Mouse (Mus musculus): ENCODE results near the gene Fzr1. TPM values are rescaled to one million over a fixed set of nuclear protein-coding genes. Genes with fewer than 3 reads are reported as not detected.

Gene Fzr1
- total RNA-seq, 2 experiments from 2014 or later: 70.1 to 72.0 TPM

DNA sequence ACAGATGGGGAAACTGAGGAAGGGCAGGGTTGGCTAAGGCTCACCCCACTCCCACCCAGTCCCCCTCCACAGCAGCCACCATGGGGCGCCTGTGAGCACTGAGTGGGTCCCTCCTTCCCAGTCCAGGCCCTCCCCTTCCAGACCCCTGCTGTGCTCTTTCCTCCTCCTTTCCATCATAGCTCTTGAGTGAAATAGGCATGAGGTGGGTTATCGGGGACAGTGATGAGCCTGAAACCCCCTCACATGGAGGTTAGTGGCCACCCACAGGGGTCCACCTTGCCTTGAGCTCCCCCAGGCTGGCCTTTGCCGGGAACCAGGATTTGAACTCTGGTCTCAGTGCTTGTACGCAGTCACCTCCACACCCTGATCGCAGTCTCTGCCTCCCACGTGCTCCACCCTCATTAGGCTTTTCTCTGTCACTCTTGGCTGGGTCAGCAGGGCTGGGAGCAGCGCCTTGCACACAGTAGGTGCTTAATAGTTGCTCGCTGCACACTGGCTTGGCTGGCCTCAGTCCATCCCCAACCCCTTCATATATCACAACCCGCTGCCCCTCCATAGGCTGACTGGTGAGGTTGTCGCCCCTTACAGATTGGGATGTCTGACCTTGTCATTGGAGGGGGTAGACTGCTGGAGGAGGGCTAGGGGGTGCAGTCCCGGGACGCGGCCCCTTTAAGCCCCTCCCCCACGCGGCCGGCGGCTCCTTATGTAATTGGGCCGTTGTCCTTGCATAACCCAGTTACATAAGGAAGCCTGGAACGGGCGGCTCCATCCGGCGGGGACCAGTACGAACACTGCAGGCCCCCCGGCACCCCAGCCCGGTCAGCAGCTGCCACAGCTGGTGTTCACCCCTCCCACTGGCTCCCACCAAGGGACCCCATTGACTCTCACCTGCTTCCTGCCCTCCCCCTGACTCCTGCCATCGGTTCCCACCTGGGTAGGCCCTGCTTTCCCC lies 35.3 kb upstream of the Fzr1 start:
- Histone ChIP-seq H3K27ac (peak overlapping the region; percentile 96), H3K4me3 (peak overlapping the region; percentile 38; the same call in 1 of the 2 replicates)
- TF ChIP-seq CTCF (conservative IDR thresholded peaks at IDR 0.05): peak; percentile 34
- peak; percentile 76 to 82 for DNase-seq (ENCODE audit: low spot score in 2 of 2)

DNA sequence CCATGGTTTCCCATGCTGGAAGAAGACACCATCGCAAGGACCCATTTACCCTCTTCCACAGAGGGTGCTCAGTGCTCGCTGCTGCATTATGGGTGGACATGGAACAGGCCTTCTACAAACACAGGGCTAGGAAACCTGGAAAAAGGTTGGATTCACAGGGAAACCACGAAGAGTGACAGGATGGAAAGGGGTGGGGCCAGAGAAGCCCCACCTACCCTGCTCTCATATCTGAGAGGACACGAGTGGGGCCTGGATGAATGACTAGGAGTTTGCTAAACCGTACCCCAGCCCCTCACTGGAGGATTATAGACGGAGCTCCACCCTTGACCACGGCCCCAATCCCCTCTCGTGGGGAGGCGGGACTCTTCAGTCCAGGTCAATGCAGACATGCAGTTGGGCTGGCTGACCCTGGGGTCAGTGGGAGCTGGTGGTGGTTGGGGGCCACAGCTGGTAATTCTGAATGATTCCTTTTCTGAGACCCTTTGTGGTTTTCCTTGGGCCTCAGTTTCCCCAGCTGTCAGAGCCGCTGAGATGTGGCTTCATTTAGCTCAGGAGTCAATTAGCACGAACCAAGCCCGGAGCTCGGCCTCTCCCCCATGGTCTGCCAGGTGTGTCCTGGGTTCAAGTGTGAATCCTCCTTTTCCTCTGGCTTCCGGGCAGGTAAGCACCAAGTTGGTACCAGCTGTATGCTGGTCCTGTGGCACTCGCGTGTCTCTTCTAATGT lies 34.4 kb upstream of the Fzr1 start:
- H3K4me3 ChIP-seq: no peak overlapping the region
- no peak for TF ChIP-seq CTCF (conservative IDR thresholded peaks at IDR 0.05)

GRCm38 (mm10) chr10:81411471-81412400 lies 33.4 kb upstream of the Fzr1 start:
- TF ChIP-seq CTCF (conservative IDR thresholded peaks at IDR 0.05): no peak
- DNase-seq (ENCODE audit: low spot score in 2 of 2): peak; percentile 49 to 68
- Histone ChIP-seq H3K4me3 (no peak overlapping the region; the same call in 1 of the 2 replicates), H3K27ac (peak overlapping the region; percentile 96)

More for the DNA sequence above, 34.4 kb upstream of the Fzr1 start:
- peak overlapping the region; percentile 96 for H3K27ac ChIP-seq
- DNase-seq (ENCODE audit: low spot score in 2 of 2): no peak

DNA sequence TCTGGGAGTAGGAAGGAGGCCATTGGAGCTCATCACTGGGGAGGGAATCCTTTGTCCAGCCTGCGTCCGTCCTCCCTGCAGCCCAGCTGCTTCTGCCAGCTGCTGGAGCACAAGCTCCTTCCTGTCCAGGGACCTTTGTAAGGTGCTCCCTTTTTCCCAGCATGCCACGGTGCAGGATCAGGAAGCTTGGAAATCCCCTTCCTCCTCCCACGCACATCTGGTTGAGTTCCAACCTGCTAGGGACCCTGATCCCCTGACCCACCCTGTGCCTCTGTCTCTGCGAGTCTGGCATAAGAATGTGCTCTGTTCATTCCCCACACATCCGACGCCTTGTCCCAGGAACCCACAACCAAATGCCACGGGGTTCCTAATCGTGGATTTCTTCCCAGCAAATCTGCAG lies 32.7 kb upstream of the Fzr1 start:
- no peak for DNase-seq (ENCODE audit: low spot score in 2 of 2)
- H3K27ac ChIP-seq: peak overlapping the region; percentile 96

DNA sequence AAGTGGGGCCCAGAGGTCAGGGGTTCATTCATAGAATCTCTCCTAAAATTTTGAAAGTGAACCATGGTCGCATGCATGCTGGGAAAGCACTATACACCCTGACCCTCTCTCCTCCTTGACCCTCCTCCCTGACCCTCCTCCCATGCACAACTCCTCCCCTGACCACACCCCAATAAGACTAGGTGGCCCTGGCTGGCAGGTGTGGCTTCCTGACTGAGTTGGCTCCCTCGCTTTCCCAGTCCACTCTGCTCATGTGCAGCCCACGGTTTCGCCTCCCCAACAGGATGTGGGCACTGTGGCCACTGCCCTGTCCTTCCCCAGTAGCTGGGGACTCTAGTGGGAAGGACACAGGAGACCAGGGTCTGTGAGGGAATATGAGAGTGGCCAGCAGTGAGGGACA lies 32.0 kb upstream of the Fzr1 start:
- TF ChIP-seq CTCF (conservative IDR thresholded peaks at IDR 0.05): no peak
- Histone ChIP-seq H3K27ac (peak overlapping the region; percentile 96), H3K4me3 (no peak overlapping the region)
- DNase-seq (ENCODE audit: low spot score in 2 of 2): no peak

More for the DNA sequence above, 32.7 kb upstream of the Fzr1 start:
- no peak overlapping the region for H3K4me3 ChIP-seq
- no peak for TF ChIP-seq CTCF (conservative IDR thresholded peaks at IDR 0.05)

GRCm38 (mm10) chr10:81409330-81409729 lies 31.0 kb upstream of the Fzr1 start:
- Histone ChIP-seq H3K27ac (peak overlapping the region; percentile 96), H3K4me3 (no peak overlapping the region)
- no peak for DNase-seq (ENCODE audit: low spot score in 2 of 2)
- TF ChIP-seq CTCF (conservative IDR thresholded peaks at IDR 0.05): no peak

- peak; percentile 93 for TF ChIP-seq CTCF (conservative IDR thresholded peaks at IDR 0.05)
- H3K27ac ChIP-seq: peak overlapping the region; percentile 96
- DNase-seq (ENCODE audit: low spot score in 2 of 2): peak in 1 of 2 experiments; percentile 74
- H3K4me3 ChIP-seq: no peak overlapping the region
Observed at GRCm38 (mm10) chr10:81408871-81409291, 30.6 kb upstream of the Fzr1 start.

DNA sequence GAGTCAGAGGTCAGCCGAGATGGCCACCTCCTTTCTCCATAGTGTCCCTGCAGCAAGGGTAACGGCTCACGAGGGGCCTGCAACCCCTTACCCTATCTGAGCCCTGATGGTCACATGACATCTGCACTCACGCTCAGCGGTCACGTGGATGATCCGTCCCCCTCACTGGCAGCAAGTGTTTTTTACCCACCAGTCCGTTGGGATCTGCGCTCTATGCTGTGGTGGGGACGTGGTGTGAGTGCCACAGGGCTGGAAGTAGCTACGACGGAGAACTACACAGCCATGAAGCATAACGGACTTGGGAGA lies 30.1 kb upstream of the Fzr1 start:
- no peak overlapping the region for H3K4me3 ChIP-seq
- no peak for DNase-seq (ENCODE audit: low spot score in 2 of 2)
- peak overlapping the region; percentile 96 for H3K27ac ChIP-seq
- TF ChIP-seq CTCF (conservative IDR thresholded peaks at IDR 0.05): no peak

GRCm38 (mm10) chr10:81407539-81408423 lies 29.5 kb upstream of the Fzr1 start:
- TF ChIP-seq CTCF (conservative IDR thresholded peaks at IDR 0.05): no peak
- Histone ChIP-seq H3K4me3 (peak overlapping the region; percentile 23), H3K27ac (peak overlapping the region; percentile 96)
- DNase-seq (ENCODE audit: low spot score in 2 of 2): no peak

DNA sequence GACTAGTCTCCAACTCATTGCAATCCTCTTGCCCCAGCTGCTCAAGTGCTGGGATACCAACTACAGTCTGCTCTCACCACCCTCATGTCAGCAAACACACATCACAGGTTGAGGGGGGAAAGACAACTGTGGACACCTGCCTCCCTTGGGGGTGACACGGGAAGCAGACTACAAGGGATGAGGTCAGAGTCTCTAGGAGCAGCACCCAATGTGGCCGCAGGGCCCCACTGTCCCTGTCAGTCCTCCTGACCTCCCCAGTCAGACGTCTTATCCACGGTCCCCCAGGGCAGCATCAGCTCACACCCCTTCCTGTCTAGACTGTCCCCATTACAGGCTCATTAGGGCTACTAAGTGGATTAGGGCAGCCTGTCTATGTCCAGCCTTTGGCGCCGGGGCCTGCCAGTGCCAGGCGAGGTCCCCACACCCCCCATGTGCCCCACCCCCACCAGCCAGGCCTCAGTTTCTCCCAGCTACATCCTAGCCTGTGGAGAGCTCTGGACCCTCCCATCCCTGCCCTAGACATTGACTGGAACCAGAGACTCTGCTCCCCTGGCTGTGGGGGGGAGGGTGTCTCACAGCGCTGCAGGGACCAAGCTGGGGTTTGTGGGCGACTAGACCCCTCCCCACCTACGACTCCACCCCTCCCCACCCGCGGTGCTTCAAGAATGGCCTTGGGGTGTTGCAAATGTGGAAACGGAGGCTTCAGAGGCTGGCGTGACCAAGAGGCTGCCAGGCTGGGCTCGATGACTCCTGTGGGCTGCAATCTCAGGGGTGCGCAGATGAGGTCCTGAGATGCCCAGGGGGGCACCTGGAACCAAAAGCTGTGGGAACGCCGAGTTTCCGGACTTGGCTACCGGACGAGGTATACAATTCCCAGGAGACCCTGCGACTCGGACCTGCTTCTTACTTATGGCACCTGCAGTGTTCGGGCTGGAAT lies 28.5 kb upstream of the Fzr1 start:
- TF ChIP-seq CTCF (conservative IDR thresholded peaks at IDR 0.05): no peak
- Histone ChIP-seq H3K4me3 (peak overlapping the region; percentile 23), H3K27ac (peak overlapping the region; percentile 96)
- no peak for DNase-seq (ENCODE audit: low spot score in 2 of 2)

All from layer of hippocampus, adult 2 months (tissue).